ENCODE assay signal across 14 mouse cellular contexts in the genomic region with DNA sequence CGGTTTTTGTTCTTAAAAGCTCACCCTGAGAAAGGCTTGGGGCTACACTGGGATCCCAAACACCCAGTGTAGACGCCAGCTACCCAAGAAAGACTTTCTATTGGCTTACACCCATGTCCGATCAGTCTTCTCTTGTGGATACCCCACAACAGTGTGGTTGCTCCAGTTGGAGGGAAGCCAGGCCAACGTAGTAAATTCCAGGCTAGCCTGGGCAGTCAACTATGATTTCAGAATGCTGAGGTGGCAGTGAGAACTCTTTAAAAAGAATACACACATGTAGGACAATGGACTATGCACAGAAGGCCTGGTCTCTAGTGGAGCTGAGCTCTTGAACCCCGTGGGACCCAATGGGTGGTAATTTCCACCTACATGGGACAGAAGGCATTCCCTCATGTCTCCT. TPM values are rescaled to one million over a fixed set of nuclear protein-coding genes. Genes with fewer than 3 reads are reported as not detected.
"Had no signal": no experiment of that assay in that cellular context is flagged by ENCODE, and none has a peak within 500 bp of the region (broad histone marks: within the 10 kb centered on the region; RNA-seq: fewer than 3 reads in every experiment).

No protein-coding gene starts in this region.

- H3K36me3 ChIP-seq: limb, embryonic 12.5 days; liver, embryonic 13.5 days; lung, embryonic 15.5 days; midbrain, embryonic 12.5 days had no signal

- H3K9ac ChIP-seq: limb, embryonic 12.5 days; liver, embryonic 13.5 days; liver, postnatal 0 days; lung, embryonic 15.5 days; midbrain, embryonic 12.5 days had no signal

- ATAC-seq: liver, postnatal 0 days had no signal

- H3K27me3 ChIP-seq: lung, embryonic 15.5 days had no signal

- H3K27ac ChIP-seq: kidney, postnatal 0 days; layer of hippocampus, adult 2 months; limb, embryonic 12.5 days; liver, embryonic 13.5 days; lung, embryonic 15.5 days; macrophage; midbrain, embryonic 12.5 days had no signal

- H3K9me3 ChIP-seq: limb, embryonic 12.5 days; liver, embryonic 13.5 days; lung, embryonic 15.5 days; midbrain, embryonic 12.5 days had no signal

- DNase-seq: liver; liver, embryonic 13.5 days; liver, postnatal 0 days; lung, postnatal 14 days; right cerebral cortex, postnatal 14 days; thymus, adult 18-20 months; thymus, postnatal 14 days had no signal

- H3K4me3 ChIP-seq: layer of hippocampus, adult 2 months; limb, embryonic 12.5 days; liver, embryonic 13.5 days; lung, embryonic 15.5 days; megakaryocyte, embryonic 14.5 days; midbrain, embryonic 12.5 days had no signal

- H3K4me2 ChIP-seq: limb, embryonic 12.5 days; liver, embryonic 13.5 days; lung, embryonic 15.5 days; midbrain, embryonic 12.5 days had no signal

- H3K4me1 ChIP-seq: limb, embryonic 12.5 days; liver, embryonic 13.5 days had no signal

RNA-seq across cellular contexts. Expression of a gene that starts 11.5 kb away (rescaled TPM):
- polyA plus RNA-seq: limb, embryonic 12.5 days had no signal
